Mouse (Mus musculus): ENCODE data around the gene Ankrd33.

Ankrd33 gene

GRCm38 (mm10) chr15:101147115-101147909 lies 31.8 kb downstream of the Ankrd33 start:
- DNase-seq (ENCODE audit: low spot score in 2 of 2): peak in 1 of 2 experiments; percentile 65

- no peak for DNase-seq (ENCODE audit: low spot score in 2 of 2)
Measured at GRCm38 (mm10) chr15:101147910-101148273, 32.3 kb downstream of the Ankrd33 start.

DNA sequence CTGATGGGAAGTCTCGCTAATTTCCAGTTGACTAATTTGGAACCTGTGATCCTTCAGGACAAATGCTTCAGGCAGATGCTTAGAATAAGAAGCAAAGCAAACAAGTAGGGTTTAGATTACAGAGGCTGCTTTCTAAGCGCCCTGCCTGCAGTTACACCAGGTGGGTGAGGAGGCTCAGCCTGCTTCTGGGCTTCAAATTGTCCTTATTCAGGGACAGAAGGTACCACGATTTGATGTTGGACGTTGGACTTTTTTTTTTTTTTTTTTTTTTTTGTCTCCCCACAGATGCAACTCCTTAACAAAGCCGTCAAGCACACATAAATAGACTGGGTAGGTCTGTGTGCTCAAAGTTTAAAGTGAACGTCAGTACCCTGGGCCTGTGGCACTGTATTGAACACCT lies 33.0 kb downstream of the Ankrd33 start:
- DNase-seq (ENCODE audit: low spot score in 2 of 2): no peak

DNA sequence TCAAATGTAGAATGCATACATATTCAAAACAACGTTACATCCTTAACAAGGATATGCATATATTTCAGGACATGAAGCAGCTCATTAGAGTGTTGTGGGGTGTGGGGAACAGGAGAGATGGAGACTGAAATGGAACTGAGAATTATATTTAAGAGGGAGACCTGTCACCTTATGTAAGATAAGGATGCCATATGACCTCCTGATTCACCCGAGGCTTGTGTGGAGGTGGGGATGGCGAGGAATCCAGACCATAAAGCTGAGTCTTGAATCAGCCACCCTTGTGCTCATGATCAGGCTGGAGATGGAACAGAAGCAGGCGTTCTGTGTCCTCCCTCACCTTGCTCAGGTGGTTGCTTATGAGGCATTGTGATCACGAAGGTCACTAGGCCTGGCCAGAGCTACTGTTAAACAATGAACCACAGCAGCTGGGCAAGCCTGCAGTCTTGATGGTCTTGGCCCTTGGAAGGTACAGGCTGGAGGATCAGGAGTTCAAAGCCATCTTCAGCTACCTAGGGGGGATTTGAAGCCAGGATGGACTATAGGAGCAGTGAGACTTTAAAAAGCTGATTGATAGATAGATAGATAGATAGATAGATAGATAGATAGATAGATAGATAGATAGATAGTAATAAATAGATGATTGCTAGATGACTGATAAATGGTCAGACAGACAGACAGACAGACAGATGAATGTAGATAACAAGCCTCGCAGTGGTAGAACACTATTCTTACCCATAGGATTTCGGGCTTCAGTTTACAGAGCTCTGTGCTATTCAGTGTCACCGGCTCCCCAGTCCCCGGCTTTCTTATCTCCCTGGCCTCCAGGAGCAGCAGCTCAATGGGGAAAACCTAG lies 36.1 kb downstream of the Ankrd33 start:
- DNase-seq (ENCODE audit: low spot score in 2 of 2): no peak

GRCm38 (mm10) chr15:101154700-101155616 lies 39.4 kb downstream of the Ankrd33 start:
- no peak for DNase-seq (ENCODE audit: low spot score in 2 of 2)

DNA sequence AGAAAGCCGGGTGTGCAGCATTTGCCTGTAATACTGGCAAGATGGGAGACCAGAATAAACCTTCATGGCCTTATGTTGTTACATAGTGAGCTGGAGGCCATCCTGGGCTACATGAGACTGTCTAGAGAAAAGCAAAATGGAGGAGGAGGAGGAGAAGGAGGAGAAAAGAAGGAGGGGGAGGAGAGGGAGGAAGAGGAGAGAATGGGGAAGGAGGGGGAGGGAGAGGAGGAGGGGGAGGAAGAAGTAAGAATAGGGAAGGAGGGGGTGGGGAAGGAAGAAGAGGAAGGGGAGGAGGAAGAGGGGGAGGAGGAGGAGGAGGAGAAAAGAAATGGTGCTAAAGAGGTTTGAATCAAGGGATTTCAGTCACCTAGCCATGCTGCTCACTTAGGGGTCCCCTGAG lies 44.6 kb downstream of the Ankrd33 start:
- no peak for DNase-seq (ENCODE audit: low spot score in 2 of 2)

DNA sequence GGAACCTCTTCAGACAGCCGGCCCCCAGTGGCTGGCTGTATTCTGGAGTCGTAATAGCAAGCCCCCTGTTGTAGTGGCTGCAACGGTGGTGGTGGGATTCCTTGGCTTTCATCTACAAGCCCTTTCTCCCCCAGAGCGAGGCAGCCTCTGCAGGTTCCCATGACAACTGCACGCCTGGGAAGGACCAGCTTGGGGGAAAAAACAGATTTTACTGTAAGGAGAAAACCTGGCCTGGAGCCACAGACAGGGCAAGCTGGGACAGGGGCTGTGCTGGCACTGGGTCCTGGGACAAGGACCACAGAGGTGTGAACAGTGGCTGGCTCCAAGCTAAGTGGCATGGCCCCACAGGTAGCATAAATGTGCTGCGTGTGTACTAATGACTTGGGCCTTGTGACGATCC lies 45.0 kb downstream of the Ankrd33 start:
- peak; percentile 90 to 92 for DNase-seq (ENCODE audit: low spot score in 2 of 2)

DNA sequence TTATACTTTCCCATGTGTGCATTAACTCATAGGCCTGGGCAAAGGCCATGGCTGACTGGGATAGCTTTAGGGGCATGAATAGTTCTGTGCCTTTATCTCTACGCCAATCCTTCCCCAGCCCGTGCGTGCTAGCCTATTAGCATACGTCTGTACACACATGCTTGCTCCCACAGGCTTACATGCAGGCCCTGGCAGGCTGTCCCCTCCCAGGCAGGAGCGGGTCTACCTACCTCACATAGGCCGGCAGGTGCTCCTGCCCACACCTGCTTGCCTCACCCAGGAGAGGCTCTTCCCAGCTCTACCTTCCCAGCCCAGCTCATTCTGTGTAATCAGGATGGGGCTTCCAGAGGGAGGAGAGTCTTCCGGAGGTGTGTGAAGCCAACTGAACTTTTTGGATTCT lies 46.0 kb downstream of the Ankrd33 start:
- DNase-seq (ENCODE audit: low spot score in 2 of 2): no peak

DNA sequence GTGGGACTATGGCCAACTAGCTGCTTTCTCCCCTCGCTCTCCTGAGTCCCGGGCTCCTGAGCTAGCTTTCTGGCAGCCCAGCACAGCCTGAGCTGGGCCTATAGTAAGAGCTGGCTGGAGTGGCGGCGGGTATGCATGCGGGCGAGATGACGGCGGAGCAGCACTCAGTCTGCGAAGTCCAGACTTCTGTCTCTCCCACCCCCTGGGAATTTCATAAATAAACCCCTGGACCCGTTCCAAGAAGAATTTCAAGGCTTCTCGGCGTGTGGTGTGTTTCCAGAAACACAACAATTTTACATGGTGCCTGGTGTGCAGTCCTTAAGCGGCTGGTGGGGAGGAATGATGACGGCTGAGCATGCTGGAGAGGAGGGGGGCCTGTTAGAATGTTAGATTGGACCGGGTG lies 47.5 kb downstream of the Ankrd33 start:
- peak; percentile 81 to 86 for DNase-seq (ENCODE audit: low spot score in 2 of 2)

GRCm38 (mm10) chr15:101163854-101164253 lies 48.3 kb downstream of the Ankrd33 start:
- DNase-seq (ENCODE audit: low spot score in 2 of 2): no peak

DNA sequence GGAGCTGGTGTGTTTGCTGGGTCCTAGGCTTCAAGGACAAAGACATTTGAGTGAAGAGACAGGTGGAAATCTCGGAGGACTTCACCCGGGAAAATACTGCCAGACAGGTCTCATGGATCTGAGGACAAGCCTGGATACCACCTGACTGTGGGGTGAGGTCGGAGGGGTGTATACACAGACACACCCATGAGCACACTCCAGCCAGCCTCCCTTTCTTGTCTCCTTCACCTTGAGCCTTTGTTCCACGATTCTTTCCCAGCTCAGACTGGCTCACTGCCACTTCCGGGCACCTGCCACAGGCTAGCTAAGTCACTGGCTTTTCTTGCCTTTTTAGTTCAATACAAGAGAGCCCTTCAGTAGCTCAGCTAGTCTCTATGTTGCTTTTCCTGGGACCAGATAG lies 48.7 kb downstream of the Ankrd33 start:
- DNase-seq (ENCODE audit: low spot score in 2 of 2): no peak

- no peak for DNase-seq (ENCODE audit: low spot score in 2 of 2)
Measured at GRCm38 (mm10) chr15:101165658-101166437, 50.3 kb downstream of the Ankrd33 start.

DNA sequence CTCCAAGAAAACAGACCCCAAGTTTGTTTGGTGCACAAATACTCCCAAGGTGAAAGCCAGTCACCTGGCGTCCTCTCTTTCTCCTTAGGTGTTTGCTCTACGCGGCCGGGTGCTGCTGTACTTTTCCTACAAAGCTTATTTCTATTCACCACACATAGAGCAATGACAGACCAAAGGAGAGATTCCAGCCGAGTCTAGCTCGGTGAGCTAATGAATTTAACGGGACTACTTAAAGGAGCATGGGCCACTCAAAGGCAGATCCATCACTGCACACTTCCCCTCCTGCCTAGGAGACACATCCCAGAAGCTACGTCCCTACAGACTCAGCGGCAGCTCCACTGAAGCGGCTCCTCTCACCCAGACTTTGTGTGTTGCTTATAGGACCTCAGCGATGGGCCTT lies 52.0 kb downstream of the Ankrd33 start:
- no peak for DNase-seq (ENCODE audit: low spot score in 2 of 2)
